Mouse (Mus musculus): ENCODE data around the gene Smim22.

The Smim22 gene

GRCm38 (mm10) chr16:5007067-5007466 lies at the start of gene Smim22:
Gene Smim22 (plus strand): TSS chr16:5007288.
- DNase-seq (ENCODE audit: low spot score) = no peak

GRCm38 (mm10) chr16:4957446-4957845 lies 49.6 kb upstream of the Smim22 start:
- DNase-seq (ENCODE audit: low spot score) = no peak

- DNase-seq (ENCODE audit: low spot score) = no peak
Observed at GRCm38 (mm10) chr16:4960260-4960659, 46.8 kb upstream of the Smim22 start.

GRCm38 (mm10) chr16:4963346-4963745 lies 43.7 kb upstream of the Smim22 start:
- no peak for DNase-seq (ENCODE audit: low spot score)

GRCm38 (mm10) chr16:4963797-4964709 lies 43.0 kb upstream of the Smim22 start, which contains the start of gene Anks3:
Gene Anks3 (minus strand): TSS chr16:4964205.
- DNase-seq (ENCODE audit: low spot score) = peak; percentile 96

- no peak for DNase-seq (ENCODE audit: low spot score)
Observed at GRCm38 (mm10) chr16:4964731-4965391, 42.2 kb upstream of the Smim22 start.

- no peak for DNase-seq (ENCODE audit: low spot score)
Observed at GRCm38 (mm10) chr16:4965392-4966129, 41.5 kb upstream of the Smim22 start.

GRCm38 (mm10) chr16:4968426-4968825 lies 38.7 kb upstream of the Smim22 start:
- no peak for DNase-seq (ENCODE audit: low spot score)

- DNase-seq (ENCODE audit: low spot score) = no peak
Observed at GRCm38 (mm10) chr16:4969055-4969843, 37.8 kb upstream of the Smim22 start.

GRCm38 (mm10) chr16:4971626-4972025 lies 35.5 kb upstream of the Smim22 start:
- no peak for DNase-seq (ENCODE audit: low spot score)

GRCm38 (mm10) chr16:4974521-4974920 lies 32.6 kb upstream of the Smim22 start:
- no peak for DNase-seq (ENCODE audit: low spot score)

GRCm38 (mm10) chr16:4976180-4976579 lies 30.9 kb upstream of the Smim22 start:
- DNase-seq (ENCODE audit: low spot score) = no peak

GRCm38 (mm10) chr16:4978275-4979051 lies 28.6 kb upstream of the Smim22 start:
- DNase-seq (ENCODE audit: low spot score) = no peak

- no peak for DNase-seq (ENCODE audit: low spot score)
Observed at GRCm38 (mm10) chr16:4979755-4980380, 27.2 kb upstream of the Smim22 start.

- DNase-seq (ENCODE audit: low spot score) = no peak
Observed at GRCm38 (mm10) chr16:4984717-4985116, 22.4 kb upstream of the Smim22 start.

- no peak for DNase-seq (ENCODE audit: low spot score)
Observed at GRCm38 (mm10) chr16:4993276-4993675, 13.8 kb upstream of the Smim22 start.

GRCm38 (mm10) chr16:4997553-4997952 lies 9.5 kb upstream of the Smim22 start, which contains the start of gene Sept12:
Gene Sept12 (minus strand): TSS chr16:4997852.
- DNase-seq (ENCODE audit: low spot score) = peak; percentile 48

- DNase-seq (ENCODE audit: low spot score) = no peak
Observed at GRCm38 (mm10) chr16:4998984-4999383, 8.1 kb upstream of the Smim22 start.

- no peak for DNase-seq (ENCODE audit: low spot score)
Observed at GRCm38 (mm10) chr16:5000611-5001010, 6.5 kb upstream of the Smim22 start.

- no peak for DNase-seq (ENCODE audit: low spot score)
Observed at GRCm38 (mm10) chr16:5007492-5007891, 404 bp downstream of the Smim22 start.
